Mouse (Mus musculus): Measurements from ENCODE around the gene Lemd1. TPM values are rescaled to one million over a fixed set of nuclear protein-coding genes. Genes with fewer than 3 reads are reported as not detected.

Gene Lemd1
- polyA plus RNA-seq, 1 experiment from 2014 or later, result not detected

MicroRNA genes within 50 kb of the gene (microRNA counts, 519-probe panel; counts per million panel counts)
- microRNA mmu-miR-135b, result not detected

Small RNA genes lying within 50 kb of the gene (microRNA-seq; reads per million reads assigned to microRNA genes)
- 70.8 reads per million, percentile 46 among the genes with 10 or more reads in this experiment for gene Mir135b

Other genes starting within 250 kb of the Lemd1 start
- 4.0 and 6.0 TPM in 2 replicates for gene Slc45a3, start 228.5 kb upstream of the Lemd1 start, polyA plus RNA-seq (2015; fragmentation: Nextera tagmentation; extraction: Ambion mirVana)
- 14.2 and 20.3 TPM in 2 replicates for gene Elk4, start 183.8 kb upstream of the Lemd1 start, polyA plus RNA-seq (2015; fragmentation: Nextera tagmentation; extraction: Ambion mirVana)
- gene Mfsd4a, start 123.4 kb upstream of the Lemd1 start, polyA plus RNA-seq (2015; fragmentation: Nextera tagmentation; extraction: Ambion mirVana), result 7.2 and 11.2 TPM in 2 replicates
- gene Cdk18, start 51.7 kb upstream of the Lemd1 start, polyA plus RNA-seq (2015; fragmentation: Nextera tagmentation; extraction: Ambion mirVana), result 1.8 and 2.6 TPM in 2 replicates
- 0.04 TPM in 1 of 2 replicates, not detected in the other for gene AC124108.1, start within 50 bp of the Lemd1 start, polyA plus RNA-seq (2015; fragmentation: Nextera tagmentation; extraction: Ambion mirVana)
- not detected in 2 replicates for gene Gm10188, start 38.3 kb downstream of the Lemd1 start, polyA plus RNA-seq (2015; fragmentation: Nextera tagmentation; extraction: Ambion mirVana)
- 0.33 and 0.68 TPM in 2 replicates for gene Klhdc8a, start 107.2 kb downstream of the Lemd1 start, polyA plus RNA-seq (2015; fragmentation: Nextera tagmentation; extraction: Ambion mirVana)
- gene Nuak2, start 124.7 kb downstream of the Lemd1 start, polyA plus RNA-seq (2015; fragmentation: Nextera tagmentation; extraction: Ambion mirVana), result 3.0 and 3.7 TPM in 2 replicates
- 12.9 and 18.8 TPM in 2 replicates for gene Tmcc2, start 199.8 kb downstream of the Lemd1 start, polyA plus RNA-seq (2015; fragmentation: Nextera tagmentation; extraction: Ambion mirVana)
- 9.2 and 11.1 TPM in 2 replicates for gene Dstyk, start 226.1 kb downstream of the Lemd1 start, polyA plus RNA-seq (2015; fragmentation: Nextera tagmentation; extraction: Ambion mirVana)